Mouse (Mus musculus): ENCODE results near the gene Nr2e1. TPM values are rescaled to one million over a fixed set of nuclear protein-coding genes. Genes with fewer than 3 reads are reported as not detected.
A peak's percentile ranks its signal among the peaks of the same experiment; 100 is the strongest.

Gene Nr2e1
- polyA plus RNA-seq, 1 experiment from 2014 or later: 0.06 TPM

- H3K4me2 ChIP-seq: peak overlapping the region; percentile 59
- H3K36me3 ChIP-seq (ENCODE audit: control insufficient read depth, insufficient read depth, low read length): no peaks in the 10 kb centered on the region
- H3K27me3 ChIP-seq (ENCODE audit: control insufficient read depth, insufficient read depth, low read length): peaks cover 96% of the 10 kb centered on the region
- H3K4me1 ChIP-seq (ENCODE audit: control insufficient read depth, insufficient read depth, low read length): peaks cover 23% of the 10 kb centered on the region
- H3K27ac ChIP-seq (ENCODE audit: low read depth, low read length): no peak overlapping the region
- ATAC-seq (replicated peaks; ENCODE audit: insufficient number of reproducible peaks, low FRiP score, low TSS enrichment): no peak
- no peaks in the 10 kb centered on the region for H3K9me3 ChIP-seq (replicated peaks; ENCODE audit: control insufficient read depth, low read length)
- H3K9ac ChIP-seq (ENCODE audit: low read depth, low read length): no peak overlapping the region
- H3K4me3 ChIP-seq (ENCODE audit: low read depth, low read length): peak overlapping the region; percentile 27
- under 1% methylated on average over 32 of the region's 32 CpGs for WGBS (ENCODE audit: insufficient replicate concordance)
These were observed 537 bp upstream of the Nr2e1 start for GRCm38 (mm10) chr10:42583902-42584435.

GRCm38 (mm10) chr10:42582566-42583110 lies 794 bp downstream of the Nr2e1 start:
- no peak overlapping the region for H3K27ac ChIP-seq (ENCODE audit: low read depth, low read length)
- 1% methylated on average over 44 of the region's 44 CpGs for WGBS (ENCODE audit: insufficient replicate concordance)
- no peaks in the 10 kb centered on the region for H3K9me3 ChIP-seq (replicated peaks; ENCODE audit: control insufficient read depth, low read length)
- H3K4me1 ChIP-seq (ENCODE audit: control insufficient read depth, insufficient read depth, low read length): peaks cover 23% of the 10 kb centered on the region
- peaks cover 95% of the 10 kb centered on the region for H3K27me3 ChIP-seq (ENCODE audit: control insufficient read depth, insufficient read depth, low read length)
- H3K9ac ChIP-seq (ENCODE audit: low read depth, low read length): no peak overlapping the region
- no peaks in the 10 kb centered on the region for H3K36me3 ChIP-seq (ENCODE audit: control insufficient read depth, insufficient read depth, low read length)
- H3K4me2 ChIP-seq: peak overlapping the region; percentile 59
- peak overlapping the region; percentile 27 for H3K4me3 ChIP-seq (ENCODE audit: low read depth, low read length)
- no peak for ATAC-seq (replicated peaks; ENCODE audit: insufficient number of reproducible peaks, low FRiP score, low TSS enrichment)

- Histone ChIP-seq H3K4me3 (ENCODE audit: low read depth, low read length) (peak overlapping the region; percentile 27), H3K9me3 (replicated peaks; ENCODE audit: control insufficient read depth, low read length) (no peaks in the 10 kb centered on the region), H3K36me3 (ENCODE audit: control insufficient read depth, insufficient read depth, low read length) (no peaks in the 10 kb centered on the region), H3K4me1 (ENCODE audit: control insufficient read depth, insufficient read depth, low read length) (peaks cover 23% of the 10 kb centered on the region), H3K4me2 (peak overlapping the region; percentile 59), H3K9ac (ENCODE audit: low read depth, low read length) (no peak overlapping the region), H3K27ac (ENCODE audit: low read depth, low read length) (no peak overlapping the region), H3K27me3 (ENCODE audit: control insufficient read depth, insufficient read depth, low read length) (peaks cover 95% of the 10 kb centered on the region)
- 1% methylated on average over 45 of the region's 45 CpGs for WGBS (ENCODE audit: insufficient replicate concordance)
- no peak for ATAC-seq (replicated peaks; ENCODE audit: insufficient number of reproducible peaks, low FRiP score, low TSS enrichment)
These were observed 1.5 kb downstream of the Nr2e1 start for GRCm38 (mm10) chr10:42581694-42582565.

- no peak for ATAC-seq (replicated peaks; ENCODE audit: insufficient number of reproducible peaks, low FRiP score, low TSS enrichment)
- H3K27me3 ChIP-seq (ENCODE audit: control insufficient read depth, insufficient read depth, low read length): peaks cover 95% of the 10 kb centered on the region
- no peaks in the 10 kb centered on the region for H3K9me3 ChIP-seq (replicated peaks; ENCODE audit: control insufficient read depth, low read length)
- WGBS (ENCODE audit: insufficient replicate concordance): 1% methylated on average over 7 of the region's 7 CpGs
- no peak overlapping the region for H3K4me2 ChIP-seq
- H3K36me3 ChIP-seq (ENCODE audit: control insufficient read depth, insufficient read depth, low read length): no peaks in the 10 kb centered on the region
- no peak overlapping the region for H3K27ac ChIP-seq (ENCODE audit: low read depth, low read length)
- H3K9ac ChIP-seq (ENCODE audit: low read depth, low read length): no peak overlapping the region
- peaks cover 23% of the 10 kb centered on the region for H3K4me1 ChIP-seq (ENCODE audit: control insufficient read depth, insufficient read depth, low read length)
- no peak overlapping the region for H3K4me3 ChIP-seq (ENCODE audit: low read depth, low read length)
These were observed 2.5 kb downstream of the Nr2e1 start for GRCm38 (mm10) chr10:42580951-42581277.

GRCm38 (mm10) chr10:42580131-42580950 lies 3.1 kb downstream of the Nr2e1 start:
- Histone ChIP-seq H3K9ac (ENCODE audit: low read depth, low read length) (no peak overlapping the region), H3K4me2 (peak overlapping the region; percentile 51), H3K4me1 (ENCODE audit: control insufficient read depth, insufficient read depth, low read length) (peaks cover 23% of the 10 kb centered on the region), H3K27me3 (ENCODE audit: control insufficient read depth, insufficient read depth, low read length) (peaks cover 95% of the 10 kb centered on the region), H3K36me3 (ENCODE audit: control insufficient read depth, insufficient read depth, low read length) (no peaks in the 10 kb centered on the region), H3K4me3 (ENCODE audit: low read depth, low read length) (peak overlapping the region; percentile 28), H3K27ac (ENCODE audit: low read depth, low read length) (no peak overlapping the region), H3K9me3 (replicated peaks; ENCODE audit: control insufficient read depth, low read length) (no peaks in the 10 kb centered on the region)
- ATAC-seq (replicated peaks; ENCODE audit: insufficient number of reproducible peaks, low FRiP score, low TSS enrichment): no peak
- 2% methylated on average over 29 of the region's 29 CpGs for WGBS (ENCODE audit: insufficient replicate concordance)

GRCm38 (mm10) chr10:42579475-42580130 lies 3.8 kb downstream of the Nr2e1 start:
- Histone ChIP-seq H3K9ac (ENCODE audit: low read depth, low read length) (no peak overlapping the region), H3K4me1 (ENCODE audit: control insufficient read depth, insufficient read depth, low read length) (peaks cover 23% of the 10 kb centered on the region), H3K36me3 (ENCODE audit: control insufficient read depth, insufficient read depth, low read length) (no peaks in the 10 kb centered on the region), H3K9me3 (replicated peaks; ENCODE audit: control insufficient read depth, low read length) (no peaks in the 10 kb centered on the region), H3K4me3 (ENCODE audit: low read depth, low read length) (peak overlapping the region; percentile 28), H3K4me2 (peak overlapping the region; percentile 51), H3K27ac (ENCODE audit: low read depth, low read length) (no peak overlapping the region), H3K27me3 (ENCODE audit: control insufficient read depth, insufficient read depth, low read length) (peaks cover 95% of the 10 kb centered on the region)
- ATAC-seq (replicated peaks; ENCODE audit: insufficient number of reproducible peaks, low FRiP score, low TSS enrichment): peak; percentile 43; the same call in 1 of the 2 replicates
- WGBS (ENCODE audit: insufficient replicate concordance): under 1% methylated on average over 40 of the region's 41 CpGs

- no peaks in the 10 kb centered on the region for H3K9me3 ChIP-seq (replicated peaks; ENCODE audit: control insufficient read depth, low read length)
- no peak overlapping the region for H3K27ac ChIP-seq (ENCODE audit: low read depth, low read length)
- peak overlapping the region; percentile 28 for H3K4me3 ChIP-seq (ENCODE audit: low read depth, low read length)
- peaks cover 18% of the 10 kb centered on the region for H3K4me1 ChIP-seq (ENCODE audit: control insufficient read depth, insufficient read depth, low read length)
- H3K9ac ChIP-seq (ENCODE audit: low read depth, low read length): no peak overlapping the region
- peak overlapping the region; percentile 51 for H3K4me2 ChIP-seq
- H3K27me3 ChIP-seq (ENCODE audit: control insufficient read depth, insufficient read depth, low read length): peaks cover 95% of the 10 kb centered on the region
- WGBS (ENCODE audit: insufficient replicate concordance): under 1% methylated on average over 22 of the region's 22 CpGs
- ATAC-seq (replicated peaks; ENCODE audit: insufficient number of reproducible peaks, low FRiP score, low TSS enrichment): no peak
- no peaks in the 10 kb centered on the region for H3K36me3 ChIP-seq (ENCODE audit: control insufficient read depth, insufficient read depth, low read length)
These were observed 4.5 kb downstream of the Nr2e1 start for GRCm38 (mm10) chr10:42578698-42579474.
